Mouse (Mus musculus): ENCODE measurements around the gene Fam234b. TPM values are rescaled to one million over a fixed set of nuclear protein-coding genes. Genes with fewer than 3 reads are reported as not detected.

Fam234b gene
- polyA plus RNA-seq, 1 experiment, result 4.6 TPM

DNA sequence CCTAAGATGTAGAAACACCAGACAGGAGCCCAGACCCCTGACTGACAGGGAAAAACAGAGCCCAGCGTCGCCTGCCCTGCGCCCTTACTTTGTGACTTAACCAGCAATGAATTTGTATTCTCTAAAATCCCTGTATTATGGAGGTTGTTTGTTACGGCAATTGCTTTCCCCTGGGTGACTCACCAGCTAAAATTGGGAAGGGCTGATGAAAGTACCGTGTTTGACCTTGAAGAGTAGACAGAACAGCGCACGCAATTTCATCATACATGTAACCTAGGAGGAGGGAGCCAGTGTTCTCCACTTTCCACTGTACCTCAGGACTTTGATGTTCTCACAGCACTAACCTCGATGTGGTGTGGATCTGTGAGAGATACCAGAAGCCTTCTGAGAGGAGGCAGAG is 4.8 kb upstream of the Fam234b start:
- Histone ChIP-seq H3K27me3 (ENCODE audit: control insufficient read depth, insufficient read depth, insufficient read length) (no peaks in the 10 kb centered on the region), H3K4me3 (ENCODE audit: insufficient read depth, poor library complexity, severe bottlenecking) (no peak overlapping the region), H3ac (ENCODE audit: control insufficient read depth, insufficient read length, low read depth) (no peak overlapping the region), H3K79me3 (ENCODE audit: low read depth) (no peaks in the 10 kb centered on the region), H3K36me3 (ENCODE audit: control insufficient read depth, insufficient read depth) (no peaks in the 10 kb centered on the region), H3K79me2 (ENCODE audit: control insufficient read depth, insufficient read depth) (no peaks in the 10 kb centered on the region)
- no peak for TF ChIP-seq USF1 (IDR thresholded peaks at IDR 0.05; ENCODE audit: low read depth)
- TF ChIP-seq FOSL1 (IDR thresholded peaks at IDR 0.05; ENCODE audit: insufficient read depth, low read length, poor library complexity, severe bottlenecking), result no peak
- no peak for TF ChIP-seq MYOG (IDR thresholded peaks at IDR 0.05; ENCODE audit: control insufficient read depth, extremely low read depth, insufficient read length)
- no peak for TF ChIP-seq CTCF (IDR thresholded peaks at IDR 0.05; ENCODE audit: control insufficient read depth, insufficient read depth, insufficient read length)
- no peak for TF ChIP-seq MAX (IDR thresholded peaks at IDR 0.05)
- TF ChIP-seq CEBPB (IDR thresholded peaks at IDR 0.05; ENCODE audit: low read depth), result no peak
- no peak for TF ChIP-seq MYOD1 (IDR thresholded peaks at IDR 0.05; ENCODE audit: control insufficient read depth, insufficient read length, low read depth)

DNA sequence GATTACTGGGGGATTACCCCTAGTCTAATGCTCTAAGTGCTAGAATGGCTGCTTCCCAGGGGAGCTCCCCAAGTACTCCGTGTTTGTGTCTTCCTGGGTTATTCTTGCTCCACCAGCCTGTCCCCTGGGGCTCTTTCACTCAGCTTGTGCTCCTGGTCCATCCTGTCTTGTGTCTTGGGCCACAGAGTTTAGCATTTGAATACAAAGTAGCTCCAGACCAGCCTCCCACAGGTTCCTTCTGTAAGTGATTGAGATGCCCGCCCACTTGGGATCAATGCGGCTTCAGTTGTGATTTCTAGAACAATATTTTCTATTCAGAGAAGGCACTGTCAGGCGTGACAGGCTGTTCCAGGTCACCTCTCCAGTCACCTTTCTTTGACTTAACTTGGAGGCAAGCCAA is 4.0 kb upstream of the Fam234b start:
- H3K79me3 ChIP-seq (ENCODE audit: low read depth), result no peaks in the 10 kb centered on the region
- H3K79me2 ChIP-seq (ENCODE audit: control insufficient read depth, insufficient read depth), result no peaks in the 10 kb centered on the region
- no peak overlapping the region for H3K4me3 ChIP-seq (ENCODE audit: insufficient read depth, poor library complexity, severe bottlenecking)
- no peaks in the 10 kb centered on the region for H3K27me3 ChIP-seq (ENCODE audit: control insufficient read depth, insufficient read depth, insufficient read length)
- TF ChIP-seq MAX (IDR thresholded peaks at IDR 0.05), result no peak
- TF ChIP-seq FOSL1 (IDR thresholded peaks at IDR 0.05; ENCODE audit: insufficient read depth, low read length, poor library complexity, severe bottlenecking), result no peak
- no peak for TF ChIP-seq USF1 (IDR thresholded peaks at IDR 0.05; ENCODE audit: low read depth)
- TF ChIP-seq CTCF (IDR thresholded peaks at IDR 0.05; ENCODE audit: control insufficient read depth, insufficient read depth, insufficient read length), result no peak
- TF ChIP-seq MYOD1 (IDR thresholded peaks at IDR 0.05; ENCODE audit: control insufficient read depth, insufficient read length, low read depth), result no peak
- no peak for TF ChIP-seq CEBPB (IDR thresholded peaks at IDR 0.05; ENCODE audit: low read depth)
- no peak for TF ChIP-seq MYOG (IDR thresholded peaks at IDR 0.05; ENCODE audit: control insufficient read depth, extremely low read depth, insufficient read length)
- no peak overlapping the region for H3ac ChIP-seq (ENCODE audit: control insufficient read depth, insufficient read length, low read depth)
- H3K36me3 ChIP-seq (ENCODE audit: control insufficient read depth, insufficient read depth), result no peaks in the 10 kb centered on the region

DNA sequence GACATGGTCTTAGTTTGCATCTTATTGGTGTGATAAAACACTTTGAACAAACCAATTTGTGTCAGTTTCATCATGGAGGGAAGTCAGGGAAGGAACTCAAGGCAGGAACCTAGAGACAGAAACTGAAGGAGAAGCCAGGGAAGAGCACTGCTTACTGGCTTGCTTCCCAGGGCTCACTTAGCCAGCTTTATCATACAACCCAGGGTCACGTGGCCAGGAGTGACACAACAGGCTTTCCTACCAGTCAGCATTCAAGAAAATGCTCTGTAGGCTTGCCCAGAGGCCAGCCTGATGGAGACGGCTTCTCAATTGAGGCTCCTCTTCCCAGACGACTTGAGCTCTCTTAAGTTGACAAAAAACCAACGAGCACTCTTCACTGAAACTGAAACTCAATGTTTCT is 2.9 kb upstream of the Fam234b start:
- no peak for TF ChIP-seq CTCF (IDR thresholded peaks at IDR 0.05; ENCODE audit: control insufficient read depth, insufficient read depth, insufficient read length)
- TF ChIP-seq MYOD1 (IDR thresholded peaks at IDR 0.05; ENCODE audit: control insufficient read depth, insufficient read length, low read depth), result no peak
- no peak for TF ChIP-seq MYOG (IDR thresholded peaks at IDR 0.05; ENCODE audit: control insufficient read depth, extremely low read depth, insufficient read length)
- TF ChIP-seq MAX (IDR thresholded peaks at IDR 0.05), result no peak
- TF ChIP-seq USF1 (IDR thresholded peaks at IDR 0.05; ENCODE audit: low read depth), result no peak
- no peak for TF ChIP-seq CEBPB (IDR thresholded peaks at IDR 0.05; ENCODE audit: low read depth)
- no peak for TF ChIP-seq FOSL1 (IDR thresholded peaks at IDR 0.05; ENCODE audit: insufficient read depth, low read length, poor library complexity, severe bottlenecking)
- Histone ChIP-seq H3K36me3 (ENCODE audit: control insufficient read depth, insufficient read depth) (no peaks in the 10 kb centered on the region), H3K79me2 (ENCODE audit: control insufficient read depth, insufficient read depth) (peaks cover 8% of the 10 kb centered on the region), H3ac (ENCODE audit: control insufficient read depth, insufficient read length, low read depth) (no peak overlapping the region), H3K27me3 (ENCODE audit: control insufficient read depth, insufficient read depth, insufficient read length) (no peaks in the 10 kb centered on the region), H3K4me3 (ENCODE audit: insufficient read depth, poor library complexity, severe bottlenecking) (no peak overlapping the region), H3K79me3 (ENCODE audit: low read depth) (no peaks in the 10 kb centered on the region)

DNA sequence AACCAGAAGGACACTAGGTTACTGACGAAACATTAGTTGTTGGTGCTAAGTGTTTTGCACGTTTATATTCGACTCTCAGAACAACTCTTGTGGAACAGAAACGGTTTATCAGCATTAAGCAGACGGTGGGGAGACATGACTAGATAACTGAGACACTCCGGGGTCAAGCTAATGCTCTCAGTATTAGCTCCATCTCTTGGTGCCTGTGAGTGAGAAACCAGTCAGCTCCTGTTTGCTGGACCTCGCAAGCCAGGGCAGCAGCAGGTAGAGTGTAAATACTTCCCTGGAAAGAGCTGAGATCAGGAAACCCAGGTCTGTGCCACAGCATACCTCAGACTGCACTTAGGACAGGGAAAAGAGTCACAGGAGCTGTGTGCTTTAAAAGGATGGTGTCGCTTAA is 1.1 kb upstream of the Fam234b start:
- no peak overlapping the region for H3K4me3 ChIP-seq (ENCODE audit: insufficient read depth, poor library complexity, severe bottlenecking)
- no peak overlapping the region for H3ac ChIP-seq (ENCODE audit: control insufficient read depth, insufficient read length, low read depth)
- H3K79me2 ChIP-seq (ENCODE audit: control insufficient read depth, insufficient read depth), result peaks cover 9% of the 10 kb centered on the region
- H3K79me3 ChIP-seq (ENCODE audit: low read depth), result no peaks in the 10 kb centered on the region
- H3K36me3 ChIP-seq (ENCODE audit: control insufficient read depth, insufficient read depth), result no peaks in the 10 kb centered on the region
- H3K27me3 ChIP-seq (ENCODE audit: control insufficient read depth, insufficient read depth, insufficient read length), result no peaks in the 10 kb centered on the region
- TF ChIP-seq CTCF (IDR thresholded peaks at IDR 0.05; ENCODE audit: control insufficient read depth, insufficient read depth, insufficient read length), result no peak
- no peak for TF ChIP-seq USF1 (IDR thresholded peaks at IDR 0.05; ENCODE audit: low read depth)
- TF ChIP-seq FOSL1 (IDR thresholded peaks at IDR 0.05; ENCODE audit: insufficient read depth, low read length, poor library complexity, severe bottlenecking), result no peak
- TF ChIP-seq MYOD1 (IDR thresholded peaks at IDR 0.05; ENCODE audit: control insufficient read depth, insufficient read length, low read depth), result no peak
- TF ChIP-seq MYOG (IDR thresholded peaks at IDR 0.05; ENCODE audit: control insufficient read depth, extremely low read depth, insufficient read length), result no peak
- TF ChIP-seq MAX (IDR thresholded peaks at IDR 0.05), result no peak
- no peak for TF ChIP-seq CEBPB (IDR thresholded peaks at IDR 0.05; ENCODE audit: low read depth)

DNA sequence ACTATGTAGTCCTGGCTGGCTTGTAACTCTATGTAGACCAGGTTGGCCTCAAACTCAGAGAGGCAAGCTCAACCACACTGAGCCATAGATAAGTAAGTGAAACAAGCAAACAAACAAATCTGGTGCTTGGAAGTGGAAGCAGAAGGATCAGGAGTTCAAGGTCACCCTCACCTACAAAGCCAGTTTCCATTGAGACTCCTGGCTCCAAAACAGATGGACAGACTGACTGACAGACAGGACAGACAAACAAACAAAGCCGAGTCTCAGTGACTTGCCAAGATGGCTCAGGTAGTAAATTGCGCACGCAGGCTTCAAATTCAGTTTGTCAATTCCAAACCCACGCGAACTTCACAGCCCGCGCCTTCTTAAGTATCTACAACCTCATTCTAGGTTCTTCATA is 331 bp upstream of the Fam234b start:
- H3K27me3 ChIP-seq (ENCODE audit: control insufficient read depth, insufficient read depth, insufficient read length), result no peaks in the 10 kb centered on the region
- no peak overlapping the region for H3ac ChIP-seq (ENCODE audit: control insufficient read depth, insufficient read length, low read depth)

DNA sequence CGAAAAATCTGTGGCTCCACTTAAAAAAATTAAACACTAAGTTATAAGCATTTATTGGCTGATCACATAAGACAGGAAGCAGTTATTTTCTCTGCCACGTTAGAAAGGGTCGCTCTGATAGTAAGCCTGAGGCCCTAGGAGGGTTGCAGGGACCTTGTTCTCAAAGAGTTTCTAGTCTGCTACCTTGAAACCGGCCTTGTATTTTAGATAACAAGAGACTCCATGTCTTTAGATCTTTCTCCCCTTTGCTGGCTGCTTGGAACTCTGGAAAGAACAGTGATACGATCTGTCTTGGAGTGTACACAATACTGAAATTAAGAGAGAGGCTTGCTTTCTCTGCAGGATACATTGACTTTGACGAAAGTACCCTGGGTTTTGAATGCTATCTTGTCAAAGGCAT is 949 bp downstream of the Fam234b start:
- Histone ChIP-seq H3K79me3 (ENCODE audit: low read depth) (no peaks in the 10 kb centered on the region), H3K27me3 (ENCODE audit: control insufficient read depth, insufficient read depth, insufficient read length) (no peaks in the 10 kb centered on the region), H3K4me3 (ENCODE audit: insufficient read depth, poor library complexity, severe bottlenecking) (peak overlapping the region; percentile 41), H3ac (ENCODE audit: control insufficient read depth, insufficient read length, low read depth) (no peak overlapping the region), H3K36me3 (ENCODE audit: control insufficient read depth, insufficient read depth) (no peaks in the 10 kb centered on the region), H3K79me2 (ENCODE audit: control insufficient read depth, insufficient read depth) (peaks cover 9% of the 10 kb centered on the region)
- TF ChIP-seq MYOG (IDR thresholded peaks at IDR 0.05; ENCODE audit: control insufficient read depth, extremely low read depth, insufficient read length) (no peak), CTCF (IDR thresholded peaks at IDR 0.05; ENCODE audit: control insufficient read depth, insufficient read depth, insufficient read length) (no peak), FOSL1 (IDR thresholded peaks at IDR 0.05; ENCODE audit: insufficient read depth, low read length, poor library complexity, severe bottlenecking) (no peak)

More for the DNA sequence above, 331 bp upstream of the Fam234b start:
- Histone ChIP-seq H3K79me2 (ENCODE audit: control insufficient read depth, insufficient read depth) (peaks cover 9% of the 10 kb centered on the region), H3K79me3 (ENCODE audit: low read depth) (no peaks in the 10 kb centered on the region), H3K36me3 (ENCODE audit: control insufficient read depth, insufficient read depth) (no peaks in the 10 kb centered on the region), H3K4me3 (ENCODE audit: insufficient read depth, poor library complexity, severe bottlenecking) (peak overlapping the region; percentile 41)
- no peak for TF ChIP-seq MYOD1 (IDR thresholded peaks at IDR 0.05; ENCODE audit: control insufficient read depth, insufficient read length, low read depth)
- no peak for TF ChIP-seq FOSL1 (IDR thresholded peaks at IDR 0.05; ENCODE audit: insufficient read depth, low read length, poor library complexity, severe bottlenecking)
- no peak for TF ChIP-seq MYOG (IDR thresholded peaks at IDR 0.05; ENCODE audit: control insufficient read depth, extremely low read depth, insufficient read length)
- no peak for TF ChIP-seq MAX (IDR thresholded peaks at IDR 0.05)
- no peak for TF ChIP-seq CEBPB (IDR thresholded peaks at IDR 0.05; ENCODE audit: low read depth)
- no peak for TF ChIP-seq USF1 (IDR thresholded peaks at IDR 0.05; ENCODE audit: low read depth)
- TF ChIP-seq CTCF (IDR thresholded peaks at IDR 0.05; ENCODE audit: control insufficient read depth, insufficient read depth, insufficient read length), result no peak
